Mouse (Mus musculus) ZHBTc4 (cell line): ENCODE measurements at regions not wholly inside any gene's neighbourhood (a gene's known extent, or its start where the extent isn't known, plus 50 kb on each side); places are given as distances from the start of the nearest gene placed in this dataset.

ENCODE experiments used
- DNase-seq: peaks from one replicate; pipeline ENCODE4 v3.0.0-alpha.2; 2011; ENCODE audit warnings: low read depth, low spot score

- DNase-seq: no peak
Measured at GRCm38 (mm10) chrX:99291965-99292364, 156.0 kb downstream of the Efnb1 start.

GRCm38 (mm10) chrX:99291423-99291963 lies 155.6 kb downstream of the Efnb1 start:
- no peak for DNase-seq

- no peak for DNase-seq
Measured at GRCm38 (mm10) chrX:99287988-99288387, 152.1 kb downstream of the Efnb1 start.

GRCm38 (mm10) chrX:99286876-99287275 lies 150.9 kb downstream of the Efnb1 start:
- no peak for DNase-seq

GRCm38 (mm10) chrX:99285611-99286010 lies 149.7 kb downstream of the Efnb1 start:
- DNase-seq: peak; percentile 92

- no peak for DNase-seq
Measured at GRCm38 (mm10) chrX:99280991-99281390, 145.1 kb downstream of the Efnb1 start.

- DNase-seq: peak; percentile 44
Measured at GRCm38 (mm10) chrX:99280543-99280942, 144.6 kb downstream of the Efnb1 start.

- DNase-seq: no peak
Measured at GRCm38 (mm10) chrX:99275536-99275935, 139.6 kb downstream of the Efnb1 start.

- DNase-seq: no peak
Measured at GRCm38 (mm10) chrX:99271908-99272307, 136.0 kb downstream of the Efnb1 start.

- DNase-seq: no peak
Measured at GRCm38 (mm10) chrX:99249038-99249607, 113.2 kb downstream of the Efnb1 start.

- DNase-seq: no peak
Measured at GRCm38 (mm10) chrX:99248181-99248580, 112.3 kb downstream of the Efnb1 start.

- no peak for DNase-seq
Measured at GRCm38 (mm10) chrX:99246704-99247103, 110.8 kb downstream of the Efnb1 start.

GRCm38 (mm10) chrX:99246051-99246450 lies 110.1 kb downstream of the Efnb1 start:
- no peak for DNase-seq

GRCm38 (mm10) chrX:99245541-99245940 lies 109.6 kb downstream of the Efnb1 start:
- DNase-seq: no peak

GRCm38 (mm10) chrX:99243251-99243650 lies 107.3 kb downstream of the Efnb1 start:
- DNase-seq: no peak

GRCm38 (mm10) chrX:99241684-99242118 lies 105.8 kb downstream of the Efnb1 start:
- DNase-seq: no peak

- DNase-seq: no peak
Measured at GRCm38 (mm10) chrX:99233035-99233434, 97.1 kb downstream of the Efnb1 start.

GRCm38 (mm10) chrX:99232331-99232730 lies 96.4 kb downstream of the Efnb1 start:
- peak; percentile 57 for DNase-seq

- DNase-seq: no peak
Measured at GRCm38 (mm10) chrX:99225111-99225752, 89.3 kb downstream of the Efnb1 start.

GRCm38 (mm10) chrX:99222017-99222416 lies 86.1 kb downstream of the Efnb1 start:
- no peak for DNase-seq

- no peak for DNase-seq
Measured at GRCm38 (mm10) chrX:99220674-99221455, 84.9 kb downstream of the Efnb1 start.

GRCm38 (mm10) chrX:99218213-99218612 lies 82.3 kb downstream of the Efnb1 start:
- DNase-seq: no peak
